Mouse (Mus musculus) liver, embryonic 14 days (tissue): ENCODE measurements around the gene Tcp10a. TPM values are rescaled to one million over a fixed set of nuclear protein-coding genes. Genes with fewer than 3 reads are reported as not detected.

Experiments used
- polyA plus RNA-seq: library from polyadenylated mRNA; depleted of rRNA; stranded (reverse); fragments of >200 nt; gene quantifications from 2 replicates; pipeline ENCODE4 v1.2.3, GENCODE M21; 2012; rRNA removed

Tcp10a gene
- not detected in 2 replicates for polyA plus RNA-seq

GRCm38 (mm10) chr17:7324346-7324745 is at the start of gene Tcp10a:
TSS of gene Tcp10a (plus strand) at chr17:7324646.

GRCm38 (mm10) chr17:7352596-7352995 is 28.1 kb downstream of the Tcp10a start, which contains the start of gene Ttll2:
TSS of gene Ttll2 (minus strand) at chr17:7352696.

GRCm38 (mm10) chr17:7371879-7372278 is 47.4 kb downstream of the Tcp10a start, which contains the start of gene Gm49630:
TSS of gene Gm49630 (minus strand) at chr17:7371979.

GRCm38 (mm10) chr17:7385364-7385763 is 60.9 kb downstream of the Tcp10a start, which contains the start of gene Unc93a2:
TSS of gene Unc93a2 (minus strand) at chr17:7385464.

Other genes starting within 250 kb of the Tcp10a start
- 0.95 and 0.98 TPM in 2 replicates for gene Rps6ka2, start 154.5 kb upstream of the Tcp10a start, polyA plus RNA-seq
- 0.02 TPM in 2 replicates for gene Ttll2, start 28.1 kb downstream of the Tcp10a start, polyA plus RNA-seq
- not detected in 2 replicates for gene Gm49630, start 47.3 kb downstream of the Tcp10a start, polyA plus RNA-seq
- 0.26 and 0.39 TPM in 2 replicates for gene Unc93a2, start 60.8 kb downstream of the Tcp10a start, polyA plus RNA-seq